Mouse (Mus musculus): ENCODE results near the gene Vmn1r16. TPM values are rescaled to one million over a fixed set of nuclear protein-coding genes. Genes with fewer than 3 reads are reported as not detected.
"Not testable (repeated sequence)": the region's sequence is repeated elsewhere in the genome, so short reads cannot be mapped to it uniquely, and the experiment has no call there.

Vmn1r16 gene
- not detected in 2 replicates for polyA plus RNA-seq (2015; fragmentation: Nextera tagmentation; extraction: Ambion mirVana)

GRCm38 (mm10) chr6:57329394-57329793 is at the start of gene Vmn1r16:
TSS of gene Vmn1r16 (minus strand) at chr6:57329494.
- Histone ChIP-seq H3K27ac (no peak within 1 kb of the TSS), H3K4me2 (replicated peaks) (no peak within 1 kb of the TSS), H3K9me3 (no peaks in the 10 kb centered on the region), H3K4me3 (no peak within 1 kb of the TSS), H3K36me3 (no peaks in the 10 kb centered on the region), H3K9ac (no peak within 1 kb of the TSS), H3K27me3 (no peaks in the 10 kb centered on the region), H3K4me1 (no peaks in the 10 kb centered on the region)
- 64% methylated on average over 3 of the region's 3 CpGs for WGBS
- ATAC-seq (ENCODE audit: low FRiP score, low read depth), result no peak

DNA sequence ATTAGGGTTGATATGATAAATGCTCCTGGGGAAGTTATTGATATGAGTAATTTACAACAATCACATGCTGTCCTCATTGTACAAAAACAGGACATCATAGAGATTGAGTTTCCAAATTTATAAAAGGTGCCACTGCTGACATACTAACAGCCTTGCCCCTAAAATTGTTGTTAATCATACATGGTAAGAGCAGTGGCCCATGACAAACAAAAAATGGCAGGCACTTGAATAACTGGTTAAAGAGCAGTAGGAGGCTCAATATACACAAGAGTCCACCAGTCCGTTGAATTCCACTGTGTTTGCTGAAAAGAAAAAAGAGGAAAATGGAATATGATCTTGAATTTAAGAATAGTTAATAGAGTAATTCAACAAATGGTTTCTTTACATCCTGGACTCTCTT is 38.2 kb upstream of the Vmn1r16 start:
- H3K4me2 ChIP-seq (replicated peaks), result no peak overlapping the region

DNA sequence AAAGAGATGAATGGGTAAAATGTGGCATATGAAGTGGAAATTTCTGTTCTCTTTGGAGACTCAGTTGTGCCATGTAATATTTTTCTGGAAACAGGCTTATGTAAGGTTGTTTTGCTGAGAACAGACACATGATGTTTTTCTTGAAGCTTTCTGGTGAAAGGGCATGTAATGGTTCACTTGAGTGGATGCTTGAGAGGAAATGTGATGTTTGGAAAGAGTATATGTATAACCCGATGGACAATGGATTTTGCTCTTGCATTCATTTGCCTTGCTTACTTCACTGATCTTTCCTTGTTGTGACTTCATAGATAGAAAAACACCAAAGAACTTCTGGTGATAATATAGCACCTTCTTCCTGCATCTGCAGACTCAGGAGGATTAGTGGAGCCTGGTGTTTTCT is 36.6 kb upstream of the Vmn1r16 start:
- 96% methylated on average over 1 of the region's 1 CpGs for WGBS
- H3K4me2 ChIP-seq (replicated peaks); H3K27ac ChIP-seq; H3K4me3 ChIP-seq; H3K4me1 ChIP-seq; H3K36me3 ChIP-seq; H3K9ac ChIP-seq; H3K9me3 ChIP-seq; ATAC-seq (ENCODE audit: low FRiP score, low read depth); H3K27me3 ChIP-seq: not testable (repeated sequence)

More for the DNA sequence above, 38.2 kb upstream of the Vmn1r16 start:
- no peak for ATAC-seq (ENCODE audit: low FRiP score, low read depth)
- H3K9me3 ChIP-seq, result no peaks in the 10 kb centered on the region
- no peaks in the 10 kb centered on the region for H3K27me3 ChIP-seq
- 87% methylated on average over 1 of the region's 1 CpGs for WGBS
- no peaks in the 10 kb centered on the region for H3K36me3 ChIP-seq
- no peak overlapping the region for H3K4me3 ChIP-seq
- H3K27ac ChIP-seq, result no peak overlapping the region
- H3K4me1 ChIP-seq, result no peaks in the 10 kb centered on the region
- no peak overlapping the region for H3K9ac ChIP-seq

DNA sequence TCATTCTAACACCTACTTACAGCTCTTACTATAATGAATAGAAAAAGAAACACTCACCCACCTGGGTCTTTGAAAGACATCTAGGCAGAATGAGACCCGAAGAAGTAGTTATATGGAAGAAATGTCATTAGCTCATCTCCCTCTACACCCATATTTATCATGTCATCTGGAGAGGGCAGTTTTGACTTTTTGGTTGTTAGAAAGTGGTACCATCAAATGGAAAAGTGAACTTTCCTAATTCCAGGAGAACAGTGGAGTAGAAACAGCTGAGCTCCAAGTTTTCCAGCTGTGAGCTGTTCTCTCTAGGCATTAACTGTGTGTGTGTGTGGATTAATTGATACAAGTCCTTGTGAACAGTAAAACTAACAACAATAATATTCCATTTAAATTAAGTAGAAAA is 34.3 kb upstream of the Vmn1r16 start, which contains the start of gene Vmn1r17:
Gene Vmn1r17 (minus strand): TSS at position 101 of the 400 bp plus-strand sequence.
- Histone ChIP-seq H3K27me3 (no peaks in the 10 kb centered on the region), H3K4me2 (replicated peaks) (no peak within 1 kb of the TSS), H3K9ac (no peak within 1 kb of the TSS), H3K4me1 (no peaks in the 10 kb centered on the region), H3K4me3 (no peak within 1 kb of the TSS), H3K36me3 (no peaks in the 10 kb centered on the region), H3K9me3 (no peaks in the 10 kb centered on the region), H3K27ac (no peak within 1 kb of the TSS)
- 91% methylated on average over 1 of the region's 1 CpGs for WGBS
- no peak for ATAC-seq (ENCODE audit: low FRiP score, low read depth)

DNA sequence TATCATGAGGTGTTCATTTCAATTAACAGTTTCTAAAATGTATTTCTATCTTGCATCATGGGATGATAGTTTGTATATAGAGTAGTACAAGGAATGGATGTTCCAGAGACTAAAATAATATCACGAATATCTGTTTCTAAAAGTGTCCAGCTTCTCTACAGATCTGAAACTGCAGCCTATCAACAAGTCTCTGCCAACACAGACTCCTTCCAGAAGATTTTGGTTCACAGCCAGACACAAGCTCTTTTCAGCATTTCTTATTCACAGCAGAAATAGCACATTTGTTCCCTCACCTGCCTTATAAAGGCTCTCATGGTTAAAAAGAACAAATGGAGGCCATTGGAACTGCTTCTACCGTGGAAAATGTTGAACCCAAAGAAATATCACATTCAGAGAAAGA is 27.6 kb upstream of the Vmn1r16 start:
- ATAC-seq (ENCODE audit: low FRiP score, low read depth), result no peak
- Histone ChIP-seq H3K36me3 (no peaks in the 10 kb centered on the region), H3K4me2 (replicated peaks) (no peak overlapping the region), H3K27me3 (no peaks in the 10 kb centered on the region), H3K4me1 (no peaks in the 10 kb centered on the region), H3K27ac (no peak overlapping the region), H3K9ac (no peak overlapping the region), H3K9me3 (no peaks in the 10 kb centered on the region), H3K4me3 (no peak overlapping the region)
- 72% methylated on average over 2 of the region's 2 CpGs for WGBS

- Histone ChIP-seq H3K27me3 (no peaks in the 10 kb centered on the region), H3K9ac (no peak overlapping the region), H3K9me3 (no peaks in the 10 kb centered on the region), H3K4me3 (no peak overlapping the region), H3K27ac (no peak overlapping the region), H3K4me1 (no peaks in the 10 kb centered on the region), H3K4me2 (replicated peaks) (no peak overlapping the region), H3K36me3 (no peaks in the 10 kb centered on the region)
- ATAC-seq (ENCODE audit: low FRiP score, low read depth), result no peak
These were observed 3.1 kb downstream of the Vmn1r16 start for GRCm38 (mm10) chr6:57326176-57326575.

DNA sequence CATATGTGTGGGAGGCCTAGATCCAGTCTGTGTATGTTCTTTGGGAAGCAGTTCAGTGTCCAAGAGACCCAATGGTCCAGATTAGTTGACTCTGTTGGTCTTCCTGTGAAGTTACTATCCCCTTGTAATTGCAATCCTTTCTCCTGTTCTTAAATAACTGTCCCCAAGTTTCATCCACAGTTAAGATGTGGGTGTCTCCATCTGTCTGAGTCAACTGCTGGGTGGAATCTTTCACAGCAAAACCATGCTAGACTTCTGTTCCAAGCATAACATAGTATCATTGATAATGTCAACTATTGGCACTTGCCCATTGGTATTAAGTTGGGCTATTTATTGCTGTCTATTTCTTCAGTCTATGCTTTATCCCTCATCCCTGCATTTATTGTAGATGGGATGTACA is 50.3 kb downstream of the Vmn1r16 start:
- Histone ChIP-seq H3K27ac (no peak overlapping the region), H3K9ac (no peak overlapping the region), H3K4me3 (no peak overlapping the region), H3K4me2 (replicated peaks) (no peak overlapping the region), H3K27me3 (no peaks in the 10 kb centered on the region), H3K4me1 (no peaks in the 10 kb centered on the region), H3K9me3 (no peaks in the 10 kb centered on the region), H3K36me3 (no peaks in the 10 kb centered on the region)
- no peak for ATAC-seq (ENCODE audit: low FRiP score, low read depth)

DNA sequence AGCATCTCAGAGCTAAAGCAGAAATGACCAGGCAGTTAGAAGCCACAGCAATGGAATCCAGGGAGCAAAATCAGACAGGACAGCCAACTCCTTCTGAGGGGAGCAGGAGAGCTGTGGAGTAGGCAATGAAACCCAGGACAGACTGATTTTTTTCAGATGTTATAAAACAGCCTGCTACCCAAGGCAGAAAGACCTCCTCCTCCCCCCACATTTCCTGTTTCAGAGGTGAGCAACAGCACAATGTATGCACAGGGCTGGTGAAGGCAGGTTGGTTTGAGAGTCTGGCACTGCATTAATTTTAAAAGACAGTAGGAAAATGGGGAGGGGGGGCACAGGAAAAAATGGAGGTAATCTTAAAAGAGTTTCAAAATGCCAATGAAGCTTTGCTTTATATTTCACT is 56.8 kb downstream of the Vmn1r16 start:
- no peak for ATAC-seq (ENCODE audit: low FRiP score, low read depth)
- Histone ChIP-seq H3K27me3 (no peaks in the 10 kb centered on the region), H3K36me3 (no peaks in the 10 kb centered on the region)

GRCm38 (mm10) chr6:57271881-57272280 is 57.4 kb downstream of the Vmn1r16 start:
- no peaks in the 10 kb centered on the region for H3K9me3 ChIP-seq
- no peaks in the 10 kb centered on the region for H3K36me3 ChIP-seq
- no peaks in the 10 kb centered on the region for H3K27me3 ChIP-seq
- 0 out of 2 replicates have a peak, but pooled peaks cover 4% of the 10 kb centered on the region for H3K4me1 ChIP-seq
- H3K27ac ChIP-seq, result no peak overlapping the region
- no peak for ATAC-seq (ENCODE audit: low FRiP score, low read depth)
- 61% methylated on average over 3 of the region's 3 CpGs for WGBS
- no peak overlapping the region for H3K4me2 ChIP-seq (replicated peaks)
- no peak overlapping the region for H3K9ac ChIP-seq
- H3K4me3 ChIP-seq, result no peak overlapping the region

More for the DNA sequence above, 56.8 kb downstream of the Vmn1r16 start:
- H3K9ac ChIP-seq, result no peak overlapping the region
- H3K4me2 ChIP-seq (replicated peaks), result no peak overlapping the region
- no peak overlapping the region for H3K27ac ChIP-seq
- 0 out of 2 replicates have a peak, but pooled peaks cover 4% of the 10 kb centered on the region for H3K4me1 ChIP-seq
- no peak overlapping the region for H3K4me3 ChIP-seq
- H3K9me3 ChIP-seq, result no peaks in the 10 kb centered on the region

Other genes with a start within 250 kb of the Vmn1r16 start
- not detected in 2 replicates for gene Vmn1r10, start 220.0 kb downstream of the Vmn1r16 start, polyA plus RNA-seq (2015; fragmentation: Nextera tagmentation; extraction: Ambion mirVana)
- gene Vmn1r11, start 196.0 kb downstream of the Vmn1r16 start, polyA plus RNA-seq (2015; fragmentation: Nextera tagmentation; extraction: Ambion mirVana), result not detected in 2 replicates
- not detected in 2 replicates for gene Vmn1r12, start 172.6 kb downstream of the Vmn1r16 start, polyA plus RNA-seq (2015; fragmentation: Nextera tagmentation; extraction: Ambion mirVana)
- gene Vmn1r13, start 126.2 kb downstream of the Vmn1r16 start, polyA plus RNA-seq (2015; fragmentation: Nextera tagmentation; extraction: Ambion mirVana), result not detected in 2 replicates
- gene Vmn1r14, start 97.8 kb downstream of the Vmn1r16 start, polyA plus RNA-seq (2015; fragmentation: Nextera tagmentation; extraction: Ambion mirVana), result not detected in 2 replicates
- gene Vmn1r15, start 71.5 kb downstream of the Vmn1r16 start, polyA plus RNA-seq (2015; fragmentation: Nextera tagmentation; extraction: Ambion mirVana), result not detected in 2 replicates
- gene Vmn1r17, start 34.2 kb upstream of the Vmn1r16 start, polyA plus RNA-seq (2015; fragmentation: Nextera tagmentation; extraction: Ambion mirVana), result not detected in 2 replicates
- gene Vmn1r18, start 66.3 kb upstream of the Vmn1r16 start, polyA plus RNA-seq (2015; fragmentation: Nextera tagmentation; extraction: Ambion mirVana), result not detected in 2 replicates
- not detected in 2 replicates for gene Vmn1r19, start 74.3 kb upstream of the Vmn1r16 start, polyA plus RNA-seq (2015; fragmentation: Nextera tagmentation; extraction: Ambion mirVana)
- not detected in 2 replicates for gene Vmn1r20, start 99.4 kb upstream of the Vmn1r16 start, polyA plus RNA-seq (2015; fragmentation: Nextera tagmentation; extraction: Ambion mirVana)
- gene Ppm1k, start 206.0 kb upstream of the Vmn1r16 start, polyA plus RNA-seq (2015; fragmentation: Nextera tagmentation; extraction: Ambion mirVana), result 5.2 and 5.3 TPM in 2 replicates

All from limb, embryonic 13.5 days (tissue).